Mouse (Mus musculus) midbrain, embryonic 13.5 days (tissue): ENCODE measurements at regions not wholly inside any gene's neighbourhood (a gene's known extent, or its start where the extent isn't known, plus 50 kb on each side); places are given as distances from the start of the nearest gene placed in this dataset.

ENCODE experiments used
- ATAC-seq: fragments of 200-750 bp; cut with Nextera tagmentation; 2 replicates; pipeline ENCODE4 v1.8.0; 2017; ENCODE audit warnings: mild to moderate bottlenecking, moderate TSS enrichment, moderate library complexity
- H3K27ac ChIP-seq: fragments of 300-500 bp; sonication (generic); 2 replicates; pipeline ENCODE4 v1.5.1; 2015; ENCODE audit warnings: inconsistent platforms, mild to moderate bottlenecking, moderate library complexity
- H3K27me3 ChIP-seq: fragments of 300-500 bp; sonication (generic); 2 replicates; pipeline ENCODE4 v1.6.1; 2015; ENCODE audit warnings: mild to moderate bottlenecking, inconsistent platforms
- H3K36me3 ChIP-seq: fragments of 300-500 bp; sonication (generic); 2 replicates; pipeline ENCODE4 v1.6.1; 2015; ENCODE audit warnings: mild to moderate bottlenecking, inconsistent platforms
- H3K4me1 ChIP-seq: fragments of 300-500 bp; sonication (generic); replicated peaks from 2 replicates; pipeline ENCODE4 v1.6.1; 2015; ENCODE audit warnings: inconsistent platforms
- H3K4me2 ChIP-seq: fragments of 300-500 bp; sonication (generic); replicated peaks from 2 replicates; pipeline ENCODE4 v1.6.1; 2015; ENCODE audit warnings: moderate library complexity, mild to moderate bottlenecking, inconsistent platforms
- H3K4me3 ChIP-seq: fragments of 300-500 bp; sonication (generic); replicated peaks from 2 replicates; pipeline ENCODE4 v1.5.1; 2015; ENCODE audit warnings: mild to moderate bottlenecking, inconsistent platforms
- H3K9ac ChIP-seq: fragments of 300-500 bp; sonication (generic); replicated peaks from 2 replicates; pipeline ENCODE4 v1.6.1; 2015; ENCODE audit warnings: mild to moderate bottlenecking, inconsistent platforms
- H3K9me3 ChIP-seq: fragments of 300-500 bp; sonication (generic); 2 replicates; pipeline ENCODE4 v1.6.1; 2016; ENCODE audit warnings: mild to moderate bottlenecking, inconsistent platforms
- WGBS: fragments of 180-500 bp; shearing (Covaris S2); methylation state at CpG from one replicate; pipeline ENCODE4 v1.1.7; 2015; 5-methylcytosine and 5-hydroxymethylcytosine counted together

DNA sequence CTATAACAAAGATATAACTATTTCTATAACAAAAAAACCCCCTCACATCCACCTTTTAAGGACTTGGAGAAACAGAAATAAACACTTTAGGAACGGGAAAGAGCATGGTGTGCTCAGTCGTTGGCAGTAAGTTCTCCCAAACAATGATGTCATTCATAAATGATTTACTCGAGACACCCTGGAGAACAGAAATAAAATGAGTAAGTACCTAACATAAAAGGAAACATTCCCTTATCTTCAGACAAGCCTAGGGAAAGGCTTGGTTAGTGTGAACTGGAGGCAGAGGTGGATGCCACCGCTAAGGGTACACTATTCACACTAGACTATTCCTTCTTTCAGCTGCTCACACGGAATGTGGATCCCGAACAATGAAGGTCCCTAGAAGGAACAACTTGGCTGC, 62.2 kb upstream of the Dnah5 start:
- H3K4me3 ChIP-seq = no peak overlapping the region
- no peak overlapping the region for H3K27ac ChIP-seq
- no peaks in the 10 kb centered on the region for H3K27me3 ChIP-seq
- H3K9me3 ChIP-seq = 0 out of 2 replicates have a peak, but pooled peaks cover 2% of the 10 kb centered on the region
- H3K4me2 ChIP-seq = no peak overlapping the region
- no peak for ATAC-seq
- H3K36me3 ChIP-seq = no peaks in the 10 kb centered on the region
- H3K4me1 ChIP-seq = no peaks in the 10 kb centered on the region
- WGBS = 83% methylated on average over 6 of the region's 6 CpGs
- no peak overlapping the region for H3K9ac ChIP-seq

DNA sequence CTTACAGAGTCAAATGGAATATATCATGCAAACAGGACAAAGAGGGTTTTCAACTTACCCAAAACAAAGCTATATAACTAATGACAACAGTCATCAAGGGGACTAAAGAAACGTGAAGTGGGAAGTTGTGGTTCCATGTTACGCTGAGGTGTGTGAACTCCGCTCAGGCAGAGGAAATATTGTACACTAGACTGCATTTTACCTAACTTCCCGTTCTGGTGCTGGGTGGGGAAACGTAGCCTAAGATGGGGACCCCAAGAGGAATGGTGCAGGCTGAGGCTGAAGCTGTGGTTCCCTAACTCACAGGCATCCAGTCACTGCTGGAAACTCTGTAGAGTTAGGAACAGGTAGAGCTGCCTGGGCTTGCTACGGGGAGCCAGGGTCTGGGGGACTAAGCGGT, 59.3 kb upstream of the Dnah5 start:
- H3K27me3 ChIP-seq = no peaks in the 10 kb centered on the region
- no peak for ATAC-seq
- H3K27ac ChIP-seq = no peak overlapping the region
- 93% methylated on average over 7 of the region's 7 CpGs for WGBS
- no peak overlapping the region for H3K9ac ChIP-seq
- H3K4me2 ChIP-seq = no peak overlapping the region
- H3K9me3 ChIP-seq = 0 out of 2 replicates have a peak, but pooled peaks cover 2% of the 10 kb centered on the region
- H3K4me1 ChIP-seq = no peaks in the 10 kb centered on the region
- H3K4me3 ChIP-seq = no peak overlapping the region
- H3K36me3 ChIP-seq = no peaks in the 10 kb centered on the region

GRCm38 (mm10) chr15:28144846-28145245, 58.7 kb upstream of the Dnah5 start:
- no peak overlapping the region for H3K27ac ChIP-seq
- no peak overlapping the region for H3K9ac ChIP-seq
- H3K4me3 ChIP-seq = no peak overlapping the region
- H3K4me1 ChIP-seq = no peaks in the 10 kb centered on the region
- no peak for ATAC-seq
- H3K36me3 ChIP-seq = no peaks in the 10 kb centered on the region
- no peaks in the 10 kb centered on the region for H3K27me3 ChIP-seq
- 94% methylated on average over 4 of the region's 4 CpGs for WGBS
- no peak overlapping the region for H3K4me2 ChIP-seq
- 0 out of 2 replicates have a peak, but pooled peaks cover 2% of the 10 kb centered on the region for H3K9me3 ChIP-seq

- no peaks in the 10 kb centered on the region for H3K36me3 ChIP-seq
- 91% methylated on average over 2 of the region's 2 CpGs for WGBS
- no peak overlapping the region for H3K27ac ChIP-seq
- no peak overlapping the region for H3K4me2 ChIP-seq
- H3K9ac ChIP-seq = no peak overlapping the region
- H3K4me1 ChIP-seq = peaks cover 15% of the 10 kb centered on the region
- no peak overlapping the region for H3K4me3 ChIP-seq
- no peak for ATAC-seq
- peaks cover 5% of the 10 kb centered on the region for H3K27me3 ChIP-seq
- H3K9me3 ChIP-seq = no peaks in the 10 kb centered on the region
Observed at GRCm38 (mm10) chr15:28151678-28152077, 51.9 kb upstream of the Dnah5 start.
